Mouse (Mus musculus): ENCODE measurements around the gene Tbc1d5.

Gene Tbc1d5

GRCm38 (mm10) chr17:51040861-51041260 lies 138.3 kb downstream of the Tbc1d5 start:
- DNase-seq, result no peak

GRCm38 (mm10) chr17:51023227-51023626 lies 155.9 kb downstream of the Tbc1d5 start:
- no peak for DNase-seq

DNA sequence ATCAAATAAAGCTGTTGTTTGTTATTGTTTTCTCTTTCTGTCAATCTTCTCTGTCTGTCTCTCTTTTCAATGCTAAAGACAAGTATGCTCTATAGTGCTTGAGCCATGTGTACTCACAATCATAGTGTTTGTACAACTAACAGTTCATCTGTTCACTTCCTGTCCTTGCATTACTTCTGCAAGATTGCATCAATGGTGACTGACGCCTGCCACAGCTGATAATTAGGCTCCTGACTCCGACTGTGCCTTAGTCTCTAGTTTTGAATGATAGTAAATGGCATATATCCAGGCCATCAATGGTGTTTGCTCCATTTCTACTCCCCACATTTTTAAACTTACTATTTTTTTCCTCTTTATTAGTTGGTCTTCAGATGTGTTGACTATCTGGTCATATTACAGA lies 162.8 kb downstream of the Tbc1d5 start:
- DNase-seq, result no peak

DNA sequence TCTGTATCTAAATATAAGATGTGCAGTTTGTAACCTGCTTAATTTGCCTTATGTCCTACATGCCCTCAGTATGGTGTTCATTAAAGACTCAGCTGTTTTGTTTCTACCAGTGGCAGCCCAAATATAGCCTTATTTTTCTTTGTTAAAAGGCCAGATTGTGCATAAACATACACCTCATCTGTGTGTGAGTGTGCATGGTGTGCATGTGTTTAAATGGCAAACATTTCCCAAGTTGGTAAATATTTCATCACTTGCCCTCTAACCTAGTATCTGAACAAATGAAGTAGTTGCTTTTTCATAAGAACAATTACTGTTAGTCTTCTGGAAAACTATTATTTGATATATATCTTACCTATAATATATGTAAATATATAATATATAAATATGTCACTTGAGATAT lies 165.2 kb downstream of the Tbc1d5 start:
- DNase-seq, result no peak

GRCm38 (mm10) chr17:51003179-51003578 lies 176.0 kb downstream of the Tbc1d5 start:
- DNase-seq, result no peak

- no peak for DNase-seq
These were observed 180.9 kb downstream of the Tbc1d5 start for GRCm38 (mm10) chr17:50998216-50998615.

DNA sequence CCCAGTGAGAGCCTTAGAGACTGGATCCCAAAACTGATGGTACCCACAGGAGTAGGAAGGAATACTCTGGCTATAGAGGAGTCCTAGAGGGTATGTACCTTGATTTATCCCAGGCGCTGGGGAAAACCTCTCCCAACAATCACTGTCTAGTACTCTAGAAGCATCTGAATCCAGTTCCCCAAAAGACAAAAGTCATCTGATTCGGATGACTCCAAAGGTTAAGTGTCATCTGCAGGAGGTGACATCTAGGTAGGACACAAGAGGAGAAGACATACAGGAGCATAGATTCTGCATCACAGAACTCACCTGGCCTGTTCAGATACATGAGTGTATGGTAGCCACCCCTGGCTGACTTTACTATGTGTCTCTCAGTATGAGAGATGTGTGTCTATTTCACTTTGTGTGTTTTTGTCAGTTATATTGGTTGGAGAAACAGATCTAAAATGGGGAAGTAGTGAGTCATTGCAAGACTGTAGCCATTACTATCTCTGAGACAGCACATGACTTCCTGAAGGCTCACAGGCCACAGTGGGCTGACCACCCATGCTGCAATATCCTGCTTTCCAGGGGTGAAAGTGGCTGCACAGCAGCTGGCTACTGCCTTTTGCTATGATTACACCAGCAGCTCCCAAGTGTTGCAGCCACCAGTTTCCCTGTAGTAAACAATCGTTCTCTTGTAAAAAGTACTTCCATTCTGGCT lies 185.7 kb downstream of the Tbc1d5 start:
- peak; percentile 54 to 59 for DNase-seq

DNA sequence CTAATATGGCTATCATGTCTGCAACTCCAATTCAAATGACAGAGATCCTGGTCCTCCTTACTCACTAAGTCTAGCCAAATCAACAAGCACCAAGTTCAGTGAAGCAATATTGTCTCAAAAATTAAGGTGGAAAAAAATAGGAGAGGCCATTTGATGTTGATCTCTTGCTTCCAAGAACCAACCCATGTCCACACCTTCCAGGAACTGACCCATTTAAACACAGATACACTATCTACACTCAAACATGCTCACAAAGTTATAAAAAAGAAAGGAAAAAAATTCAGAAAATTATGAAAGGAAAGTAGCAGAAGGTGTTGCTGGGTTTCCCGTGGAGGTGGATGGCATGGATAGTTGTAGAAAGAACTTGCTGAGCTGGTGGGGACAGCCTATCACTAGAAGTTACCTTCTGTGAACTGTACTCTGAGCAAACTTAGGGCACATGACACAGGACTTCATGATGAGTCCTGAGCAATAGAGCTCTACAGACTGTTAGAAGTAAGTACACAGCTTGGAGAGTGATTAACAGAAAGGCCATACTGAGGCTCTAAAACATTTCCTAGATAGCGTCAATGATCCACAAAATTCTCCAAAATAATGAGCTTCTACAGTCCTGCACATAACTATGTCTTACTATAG lies 188.3 kb downstream of the Tbc1d5 start:
- no peak for DNase-seq

DNA sequence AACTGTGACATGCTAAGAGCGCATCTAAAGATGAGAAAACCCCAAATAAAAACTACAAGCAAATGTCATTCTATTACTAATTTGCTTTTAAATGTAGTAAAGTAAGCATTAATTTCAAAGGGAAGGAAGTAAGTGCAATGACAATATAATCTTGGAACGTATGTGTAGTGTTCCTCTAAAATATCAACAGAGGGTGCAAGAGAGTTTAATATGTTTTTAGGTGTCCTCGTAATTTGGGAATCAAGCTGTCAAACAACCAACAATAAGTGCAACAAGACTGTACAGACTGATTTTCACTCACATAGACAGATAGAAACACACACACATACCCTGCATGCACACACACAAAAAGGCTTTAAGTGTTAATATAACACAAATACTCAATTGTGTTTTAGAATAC lies 191.2 kb downstream of the Tbc1d5 start:
- DNase-seq, result no peak

- DNase-seq, result no peak
These were observed 197.2 kb downstream of the Tbc1d5 start for GRCm38 (mm10) chr17:50981933-50982332.

GRCm38 (mm10) chr17:50972142-50972541 lies 207.0 kb downstream of the Tbc1d5 start:
- DNase-seq, result no peak

- no peak for DNase-seq
These were observed 213.0 kb downstream of the Tbc1d5 start for GRCm38 (mm10) chr17:50966147-50966546.

GRCm38 (mm10) chr17:50954313-50954712 lies 224.8 kb downstream of the Tbc1d5 start:
- no peak for DNase-seq

DNA sequence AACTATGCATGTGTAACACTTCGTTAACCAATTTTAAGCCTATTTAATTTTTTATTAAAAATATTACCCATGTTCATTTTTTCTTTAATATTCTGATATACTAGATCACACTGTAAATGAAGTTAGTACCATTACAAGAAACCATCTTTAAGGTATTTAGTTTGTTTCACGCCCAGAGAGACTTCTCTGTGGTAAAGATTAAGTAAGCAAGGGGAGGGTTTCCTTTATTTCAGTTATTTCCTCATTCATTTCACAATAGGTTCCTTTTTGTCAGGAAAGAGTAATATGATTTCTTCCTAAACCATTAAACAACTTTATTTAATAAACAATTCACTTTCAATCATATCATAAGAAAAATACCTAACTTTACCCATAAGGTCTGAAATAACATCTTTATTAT lies 256.8 kb downstream of the Tbc1d5 start:
- no peak for DNase-seq

DNA sequence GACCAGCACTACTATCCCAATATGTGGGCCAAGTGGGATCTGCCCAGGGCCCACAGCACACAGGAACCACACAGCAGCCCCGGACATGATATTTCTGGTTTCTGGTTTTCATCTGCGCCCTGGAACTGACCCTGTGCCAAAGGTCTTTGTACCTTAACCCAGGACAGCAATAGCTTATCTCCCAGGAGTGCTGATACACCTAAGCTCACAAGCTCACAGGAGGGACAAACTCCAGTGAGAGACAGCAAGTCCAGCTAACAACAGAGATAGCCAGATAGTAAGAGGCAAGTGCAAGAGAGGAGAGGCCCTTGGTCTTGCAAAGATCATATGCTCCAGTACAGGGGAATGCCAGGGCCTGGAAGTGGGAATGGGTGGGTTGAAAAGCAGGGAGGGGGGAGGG lies 263.9 kb downstream of the Tbc1d5 start:
- no peak for DNase-seq

DNA sequence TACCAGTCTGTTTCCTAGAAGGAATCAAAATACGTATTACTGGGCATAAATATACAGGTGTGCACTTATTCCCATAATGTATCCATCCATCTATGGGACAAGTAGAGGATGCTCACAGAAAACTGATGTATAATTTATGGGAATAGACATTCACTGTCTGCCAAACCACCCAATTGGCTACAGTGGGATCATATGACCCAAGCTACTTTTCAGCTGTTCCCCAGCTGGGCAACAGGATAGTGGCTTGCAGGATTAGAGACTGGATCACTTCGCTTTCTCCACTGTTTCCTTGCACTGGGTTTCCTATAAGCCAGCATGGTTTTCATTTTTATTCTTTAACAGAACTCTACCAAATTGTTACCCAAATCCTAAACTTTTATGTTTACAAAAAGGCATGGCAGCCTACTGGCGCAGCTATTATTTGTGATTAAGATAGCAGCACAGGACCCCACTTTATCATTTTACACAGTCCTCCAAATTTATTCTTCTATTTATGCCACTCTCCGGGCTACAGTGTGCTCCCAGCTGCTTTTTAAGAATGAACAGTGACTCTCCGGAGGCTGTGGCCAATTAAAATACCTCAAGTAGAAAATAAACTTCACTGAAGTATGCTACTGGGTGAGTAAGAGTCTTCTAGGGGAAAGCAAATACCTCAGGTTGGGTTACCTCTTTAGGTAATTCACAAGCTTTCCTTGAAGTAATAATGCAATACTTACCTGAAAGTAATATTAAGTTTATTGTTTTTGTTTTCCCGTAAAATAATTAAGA lies 270.4 kb downstream of the Tbc1d5 start:
- DNase-seq, result no peak

- no peak for DNase-seq
These were observed 271.0 kb downstream of the Tbc1d5 start for GRCm38 (mm10) chr17:50908160-50908559.

DNA sequence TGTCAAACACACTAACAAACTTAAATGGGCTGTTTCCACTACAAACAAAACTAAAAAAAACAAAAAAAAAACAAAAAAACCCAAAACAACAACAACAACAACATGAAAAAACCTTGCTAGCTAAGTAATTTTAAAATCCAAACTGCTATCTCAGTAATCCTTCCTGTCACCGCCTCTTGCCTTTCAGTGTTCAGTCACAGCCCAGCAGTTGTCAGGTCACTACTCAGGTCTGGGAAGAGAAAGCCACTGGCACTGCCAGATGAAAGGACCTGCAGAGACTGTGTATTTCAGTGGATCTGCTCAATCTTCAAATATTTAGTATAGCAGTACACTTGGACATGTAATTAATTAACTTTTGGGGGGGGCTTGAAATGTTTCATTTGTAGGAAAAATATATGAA lies 272.5 kb downstream of the Tbc1d5 start:
- DNase-seq, result no peak

- DNase-seq, result no peak
These were observed 274.7 kb downstream of the Tbc1d5 start for GRCm38 (mm10) chr17:50904463-50904862.

DNA sequence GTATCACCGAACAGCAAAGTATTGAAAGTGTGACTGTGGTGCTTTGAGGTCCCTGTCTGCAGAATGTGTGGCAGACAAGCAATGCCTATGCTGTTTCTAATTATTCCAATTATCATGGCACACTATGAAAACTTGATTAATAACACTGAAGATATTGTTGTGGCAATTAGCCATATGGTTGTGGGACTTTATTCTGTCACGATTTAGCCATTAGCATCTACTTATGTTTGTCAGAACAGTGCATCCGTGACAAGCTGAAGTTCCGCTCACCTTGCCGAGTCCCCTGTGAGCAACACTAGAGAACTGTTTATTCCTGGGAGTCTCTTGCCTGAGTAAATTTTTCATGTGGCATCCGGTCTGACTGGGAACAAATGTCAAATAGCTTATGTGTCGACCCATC lies 281.3 kb downstream of the Tbc1d5 start:
- DNase-seq, result no peak

DNA sequence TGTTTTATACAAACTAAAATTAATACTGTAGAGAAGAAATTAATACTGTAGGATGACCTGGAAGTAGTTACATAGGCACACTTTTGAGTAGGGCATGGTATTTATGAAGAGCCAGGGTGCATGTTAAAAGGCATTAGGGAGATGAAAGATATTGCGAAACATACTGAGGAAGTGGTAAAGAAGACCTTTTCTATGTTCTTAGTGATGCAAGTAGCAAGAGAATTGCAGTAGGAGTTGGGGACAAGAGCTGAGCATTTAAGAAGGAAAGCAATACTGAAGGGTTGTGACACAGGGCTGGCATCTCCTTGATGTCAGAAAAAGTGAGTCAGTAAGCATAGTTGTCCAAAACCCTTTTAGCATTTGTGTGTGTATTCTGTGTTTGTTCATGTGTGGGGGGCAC lies 289.7 kb downstream of the Tbc1d5 start:
- DNase-seq, result no peak

DNA sequence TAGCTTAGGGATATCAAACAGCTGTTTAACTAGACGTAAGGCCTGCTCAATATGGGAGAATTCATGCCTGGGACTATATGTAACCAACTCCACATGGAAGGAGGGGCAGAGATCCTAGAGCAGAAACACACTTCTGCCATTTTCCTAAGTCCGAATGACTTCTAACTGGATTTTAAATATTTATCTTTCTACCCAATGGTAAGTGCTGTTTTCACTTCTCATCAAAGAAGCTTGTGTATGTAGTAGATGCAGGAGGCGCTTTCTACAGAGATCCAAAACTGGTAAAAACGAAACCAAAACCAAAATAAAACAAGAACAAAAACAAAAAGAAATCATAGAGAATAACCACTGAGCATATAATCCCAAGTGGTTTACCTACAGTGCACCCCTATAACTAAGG lies 299.2 kb downstream of the Tbc1d5 start:
- DNase-seq, result no peak

- DNase-seq, result no peak
These were observed 302.7 kb downstream of the Tbc1d5 start for GRCm38 (mm10) chr17:50876451-50876850.

DNA sequence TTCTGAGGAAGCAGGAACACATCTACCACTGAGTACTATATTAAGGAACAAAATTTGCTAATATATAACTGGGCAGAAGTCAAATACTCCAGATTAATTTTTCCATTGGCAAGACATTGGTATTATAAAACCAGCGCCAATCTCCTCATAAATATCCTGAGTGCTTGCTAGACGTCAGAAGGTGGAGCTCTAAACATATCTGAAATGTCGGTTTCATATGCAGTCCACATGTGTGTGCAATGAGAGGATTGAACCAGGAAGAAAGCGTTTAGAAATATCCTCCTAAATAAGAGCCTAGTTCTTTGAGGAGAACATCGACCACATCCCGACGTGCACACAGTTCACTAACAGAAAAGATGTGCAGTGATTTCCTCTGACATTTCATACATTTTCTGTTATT lies 305.1 kb downstream of the Tbc1d5 start:
- DNase-seq, result no peak
